Mouse (Mus musculus): Measurements from ENCODE around the gene Psmb8.

DNA sequence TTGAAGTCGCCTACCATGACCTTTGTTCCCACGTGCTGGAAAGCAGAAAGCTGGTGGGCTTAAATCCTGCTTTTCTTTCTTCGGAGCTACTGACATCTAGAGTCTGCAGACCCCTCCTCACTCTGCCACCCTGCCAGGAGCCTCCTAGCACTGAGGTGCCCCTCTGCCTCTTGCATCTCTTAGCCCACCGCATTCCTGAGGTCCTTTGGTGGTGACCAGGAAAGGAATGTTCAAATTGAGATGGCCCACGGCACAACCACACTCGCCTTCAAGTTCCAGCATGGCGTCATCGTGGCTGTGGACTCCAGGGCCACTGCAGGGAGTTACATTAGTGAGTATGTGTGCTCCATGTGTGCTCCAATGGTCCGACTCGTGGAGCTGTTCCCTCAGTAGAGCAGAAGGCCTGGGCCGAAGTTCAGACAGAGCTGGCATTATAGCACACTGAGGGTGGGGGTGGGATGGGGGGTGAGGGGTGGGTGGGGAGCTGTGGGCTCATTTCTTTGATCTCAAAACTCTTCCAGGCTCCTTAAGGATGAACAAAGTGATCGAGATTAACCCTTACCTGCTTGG is 1.6 kb downstream of the Psmb8 start:
- TF ChIP-seq EP300 (IDR thresholded peaks at IDR 0.05; ENCODE audit: low read depth): no peak
- TF ChIP-seq CTCF (IDR thresholded peaks at IDR 0.05; ENCODE audit: low read depth): no peak

All from heart, postnatal 0 days (tissue).